Mouse (Mus musculus): Measurements from ENCODE around the gene Tcl1.
"Not testable (repeated sequence)": the region's sequence is repeated elsewhere in the genome, so short reads cannot be mapped to it uniquely, and the experiment has no call there.

The Tcl1 gene

GRCm38 (mm10) chr12:105222601-105223319 lies at the start of gene Tcl1:
TSS of gene Tcl1 (minus strand) at chr12:105222793.
- peak; percentile 76 for DNase-seq (ENCODE audit: low read depth, low spot score)

GRCm38 (mm10) chr12:105271016-105271965 lies 48.7 kb upstream of the Tcl1 start:
- peak; percentile 21 for DNase-seq (ENCODE audit: low read depth, low spot score)

- no peak for DNase-seq (ENCODE audit: low read depth, low spot score)
Observed at GRCm38 (mm10) chr12:105267076-105267475, 44.5 kb upstream of the Tcl1 start.

- peak; percentile 59 for DNase-seq (ENCODE audit: low read depth, low spot score)
Observed at GRCm38 (mm10) chr12:105266096-105266495, 43.5 kb upstream of the Tcl1 start.

- DNase-seq (ENCODE audit: low read depth, low spot score), result peak; percentile 78
Observed at GRCm38 (mm10) chr12:105259221-105259620, 36.6 kb upstream of the Tcl1 start.

GRCm38 (mm10) chr12:105258787-105259186 lies 36.2 kb upstream of the Tcl1 start:
- peak; percentile 93 for DNase-seq (ENCODE audit: low read depth, low spot score)

- no peak for DNase-seq (ENCODE audit: low read depth, low spot score)
Observed at GRCm38 (mm10) chr12:105253796-105254195, 31.2 kb upstream of the Tcl1 start.

- peak; percentile 65 for DNase-seq (ENCODE audit: low read depth, low spot score)
Observed at GRCm38 (mm10) chr12:105248763-105249233, 26.2 kb upstream of the Tcl1 start.

GRCm38 (mm10) chr12:105239060-105239459 lies 16.5 kb upstream of the Tcl1 start:
- DNase-seq (ENCODE audit: low read depth, low spot score), result no peak

GRCm38 (mm10) chr12:105235091-105235490 lies 12.5 kb upstream of the Tcl1 start:
- no peak for DNase-seq (ENCODE audit: low read depth, low spot score)

- no peak for DNase-seq (ENCODE audit: low read depth, low spot score)
Observed at GRCm38 (mm10) chr12:105234362-105234761, 11.8 kb upstream of the Tcl1 start.

GRCm38 (mm10) chr12:105224621-105225320 lies 2.2 kb upstream of the Tcl1 start:
- DNase-seq (ENCODE audit: low read depth, low spot score), result peak; percentile 90

GRCm38 (mm10) chr12:105217101-105217760 lies 5.4 kb downstream of the Tcl1 start:
- DNase-seq (ENCODE audit: low read depth, low spot score), result no peak

- DNase-seq (ENCODE audit: low read depth, low spot score), result no peak
Observed at GRCm38 (mm10) chr12:105209231-105209630, 13.4 kb downstream of the Tcl1 start.

- no peak for DNase-seq (ENCODE audit: low read depth, low spot score)
Observed at GRCm38 (mm10) chr12:105208441-105208840, 14.2 kb downstream of the Tcl1 start.

- DNase-seq (ENCODE audit: low read depth, low spot score), result no peak
Observed at GRCm38 (mm10) chr12:105207071-105207470, 15.5 kb downstream of the Tcl1 start.

GRCm38 (mm10) chr12:105201657-105202056 lies 20.9 kb downstream of the Tcl1 start, which contains the start of gene Tcl1b4:
TSS of gene Tcl1b4 (plus strand) at chr12:105201957.
- not testable (repeated sequence) for DNase-seq (ENCODE audit: low read depth, low spot score)

GRCm38 (mm10) chr12:105199684-105200497 lies 22.7 kb downstream of the Tcl1 start:
- not testable (repeated sequence) for DNase-seq (ENCODE audit: low read depth, low spot score)

- DNase-seq (ENCODE audit: low read depth, low spot score), result not testable (repeated sequence)
Observed at GRCm38 (mm10) chr12:105190743-105191142, 31.9 kb downstream of the Tcl1 start, which contains the start of gene Tcl1b3. TSS of gene Tcl1b3 (plus strand) at chr12:105191043.

- DNase-seq (ENCODE audit: low read depth, low spot score), result not testable (repeated sequence)
Observed at GRCm38 (mm10) chr12:105188980-105189379, 33.6 kb downstream of the Tcl1 start.
